1 mouse cellular context compared by ENCODE assay signal in the genomic region with DNA sequence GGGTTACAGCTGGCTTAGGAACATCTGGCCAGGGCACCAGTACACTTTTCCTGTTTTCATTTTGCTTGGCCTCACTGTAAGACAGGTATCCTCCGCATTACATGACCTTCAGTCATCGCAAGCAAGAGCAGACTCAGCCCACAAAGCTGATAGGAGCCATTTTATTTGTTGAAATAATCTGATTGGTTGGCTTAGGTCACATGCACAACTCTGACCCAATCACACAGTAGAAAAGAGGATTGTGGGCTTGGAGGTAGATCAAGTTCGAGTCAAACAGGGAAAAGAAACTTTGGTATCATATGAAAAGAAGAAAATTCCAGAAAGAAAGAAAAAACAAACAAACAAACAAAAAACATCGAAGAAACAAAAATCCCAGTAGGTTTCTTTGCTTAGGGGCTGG.
TF ChIP-seq lines count a peak whose summit lies in the region.

No protein-coding gene starts in this region.

TF ChIP-seq in MEL, 35 proteins besides CTCF, POLR2A, EP300 and RAD21 (continued from another document):
- TF ChIP-seq USF2 (IDR thresholded peaks at IDR 0.05; ENCODE audit: borderline replicate concordance in 1 of 2, insufficient read depth in 1 of 2, low read depth in 1 of 2, low read length in 2 of 2) (0 out of 4 replicates have a peak, but pooled peaks of 1 of the 2 experiments have one; percentile 47), USF1 (IDR thresholded peaks at IDR 0.05; ENCODE audit: low read depth, low read length) (peak; percentile 88), MEF2A (IDR thresholded peaks at IDR 0.05; ENCODE audit: extremely low read depth, insufficient replicate concordance, low read depth, low read length, poor library complexity, severe bottlenecking) (no peak)
